Mouse (Mus musculus) liver, postnatal 0 days (tissue): ENCODE measurements around the gene Rce1.

Experiments used
- CTCF ChIP-seq: sonication (generic); IDR thresholded peaks from 2 replicates; pipeline ENCODE4 v1.5.1; 2016; ENCODE audit warnings: antibody characterized with exemption, low read depth
- EP300 ChIP-seq: IDR thresholded peaks from 2 replicates; pipeline ENCODE4 v1.6.1; 2016; ENCODE audit warnings: antibody characterized with exemption, low read depth, mild to moderate bottlenecking

DNA sequence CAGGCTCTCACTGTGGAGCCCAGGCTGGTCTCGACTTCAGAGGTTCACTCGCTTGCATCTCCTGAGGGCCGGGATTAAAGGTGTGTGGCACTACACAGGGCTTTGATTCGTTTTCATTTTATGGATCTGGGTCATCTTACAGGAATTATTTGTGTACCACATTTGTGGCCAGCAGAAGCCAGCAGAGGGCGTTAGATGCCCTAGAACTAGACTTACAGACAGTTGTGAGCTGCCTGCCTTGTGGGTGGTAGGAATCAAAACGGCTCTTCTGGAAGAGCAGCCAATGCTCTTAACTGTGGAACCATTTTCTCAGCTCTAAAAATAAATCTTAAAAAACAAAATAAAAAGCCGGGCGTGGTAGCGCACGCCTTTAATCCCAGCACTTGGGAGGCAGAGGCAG lies 18.8 kb upstream of the Rce1 start:
- TF ChIP-seq CTCF (peak; percentile 46), EP300 (no peak)
